Mouse (Mus musculus) lung, postnatal 36 days (tissue): ENCODE measurements around the gene Sox5.
A peak's percentile ranks its signal among the peaks of the same experiment; 100 is the strongest.
"Not testable (repeated sequence)": the region's sequence is repeated elsewhere in the genome, so short reads cannot be mapped to it uniquely, and the experiment has no call there.

Source experiments
- DNase-seq: peaks from one replicate; pipeline ENCODE4 v3.0.0; 2022; ENCODE audit warnings: mixed read lengths

The Sox5 gene

DNA sequence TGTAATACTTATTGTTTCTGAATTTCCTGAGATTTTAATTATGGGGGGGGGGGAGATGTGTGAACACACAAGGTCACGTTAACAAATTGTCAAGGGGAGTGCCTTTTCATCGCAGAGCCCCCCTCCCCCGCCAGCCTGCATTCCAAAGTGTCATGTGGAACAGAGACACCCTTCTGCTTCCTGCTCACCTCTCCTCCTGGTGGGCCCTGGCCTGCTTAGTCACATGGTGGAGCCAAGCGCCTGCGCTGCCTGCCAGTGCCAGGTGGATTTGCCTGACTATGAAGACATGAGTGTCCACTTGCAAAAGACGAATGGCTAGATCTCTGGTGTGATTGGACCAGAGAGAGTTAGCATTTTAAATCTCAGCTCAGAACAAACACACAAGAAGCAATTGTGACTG, 462.1 kb downstream of the Sox5 start:
- DNase-seq: no peak

DNA sequence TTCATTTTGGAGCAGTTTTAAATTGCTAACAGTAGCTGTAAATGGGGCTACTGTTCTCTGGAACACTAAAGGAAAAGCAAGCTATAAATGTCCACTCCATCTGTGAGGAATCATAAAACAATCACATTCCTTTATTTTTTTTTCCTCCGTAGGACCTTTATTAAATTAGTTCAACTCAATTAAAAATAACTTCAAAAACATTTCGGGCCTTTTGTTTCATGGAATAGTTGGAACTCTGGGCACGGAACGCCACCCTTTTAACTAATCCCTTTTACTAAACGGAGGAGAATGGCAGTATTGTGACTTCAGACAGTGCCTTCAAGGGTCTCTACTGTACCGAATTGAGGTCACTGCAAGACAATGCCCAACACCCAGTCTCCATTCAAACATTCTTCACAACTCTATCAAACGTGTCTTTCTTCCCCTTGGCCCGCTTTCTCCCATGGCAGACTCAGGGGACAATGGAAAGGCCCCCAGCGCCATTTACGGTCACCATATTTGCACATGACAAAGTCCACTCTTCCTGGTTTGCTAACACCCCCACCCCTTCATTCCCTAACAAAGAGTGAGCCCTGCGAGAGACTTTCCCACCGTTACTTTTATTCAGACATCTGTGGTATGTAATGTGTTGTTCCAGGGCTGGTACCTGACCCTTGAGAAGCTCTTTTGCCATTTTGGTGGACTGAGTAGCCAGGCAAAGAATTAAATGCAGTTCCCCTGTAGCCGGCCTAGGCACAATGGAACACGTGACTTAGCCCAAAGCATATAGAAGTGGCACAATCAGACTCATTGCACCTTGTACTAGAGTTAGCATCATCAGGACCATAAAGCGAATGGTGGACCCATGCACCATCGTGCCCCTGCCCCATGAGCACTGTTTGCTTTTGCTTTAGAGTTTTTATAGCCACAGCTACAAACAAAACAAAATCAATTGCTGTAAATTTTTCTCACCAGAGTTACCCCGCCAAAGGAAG, 468.7 kb downstream of the Sox5 start:
- no peak for DNase-seq

DNA sequence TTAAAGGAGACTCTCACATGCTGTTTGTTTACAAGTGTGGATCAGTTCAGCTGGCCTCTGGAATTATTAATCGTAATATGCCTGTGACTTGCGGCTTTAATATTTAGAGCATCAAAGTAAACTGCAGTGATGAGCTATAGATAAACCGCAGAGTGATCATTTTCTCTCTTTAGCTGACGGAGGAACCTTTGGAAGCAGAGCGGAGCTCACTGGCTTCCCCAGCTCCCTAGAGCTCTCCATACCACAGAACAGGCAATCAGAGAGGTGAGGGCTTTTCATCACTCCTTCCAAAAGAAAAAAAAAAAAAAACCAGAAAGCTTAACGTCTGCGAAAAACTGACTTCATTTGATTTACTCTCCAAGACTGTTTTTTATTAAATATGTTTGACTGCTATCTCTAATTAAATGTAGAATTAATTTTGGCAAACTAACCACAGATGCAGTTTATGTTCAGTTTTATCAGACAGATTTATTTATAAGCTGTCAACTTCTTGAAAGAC, 469.4 kb downstream of the Sox5 start:
- no peak for DNase-seq

DNA sequence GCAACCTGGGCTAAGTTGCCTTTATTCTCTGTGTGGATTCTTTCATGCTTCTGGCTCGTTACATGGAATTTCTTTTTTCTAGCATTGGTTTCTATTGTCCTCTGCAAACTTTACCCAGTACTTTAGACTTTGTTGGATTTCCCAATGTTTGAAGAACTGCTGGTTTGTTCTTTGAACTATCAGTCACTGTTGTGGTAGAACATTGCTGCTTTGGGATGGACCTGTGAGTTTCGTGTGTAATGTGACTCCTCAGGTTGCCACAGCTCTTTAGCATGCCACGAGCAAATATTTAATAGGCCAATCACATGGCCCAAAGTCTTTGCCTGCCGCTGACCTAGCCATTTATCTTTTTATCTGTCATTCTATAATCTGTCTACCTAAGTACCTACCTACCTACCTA, 470.0 kb downstream of the Sox5 start:
- DNase-seq: no peak

DNA sequence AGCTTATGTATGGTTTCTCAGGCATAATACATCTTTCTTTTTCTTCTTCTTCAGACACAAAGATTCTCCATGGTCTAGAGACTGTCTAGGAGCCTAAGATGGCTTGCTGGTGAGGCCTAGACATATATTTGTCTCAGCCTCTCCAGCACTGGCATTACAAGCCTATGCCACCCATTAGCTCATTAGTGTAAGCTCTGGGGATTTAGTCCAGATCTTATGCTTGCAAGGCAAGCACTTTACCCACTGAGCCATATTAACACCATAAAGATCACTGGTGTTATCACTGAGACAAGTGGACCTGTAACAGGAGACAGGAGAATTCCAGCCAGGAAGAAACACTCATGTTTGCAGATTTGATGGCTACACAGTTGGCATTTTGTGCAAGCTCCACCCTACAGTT, 472.6 kb downstream of the Sox5 start:
- no peak for DNase-seq

DNA sequence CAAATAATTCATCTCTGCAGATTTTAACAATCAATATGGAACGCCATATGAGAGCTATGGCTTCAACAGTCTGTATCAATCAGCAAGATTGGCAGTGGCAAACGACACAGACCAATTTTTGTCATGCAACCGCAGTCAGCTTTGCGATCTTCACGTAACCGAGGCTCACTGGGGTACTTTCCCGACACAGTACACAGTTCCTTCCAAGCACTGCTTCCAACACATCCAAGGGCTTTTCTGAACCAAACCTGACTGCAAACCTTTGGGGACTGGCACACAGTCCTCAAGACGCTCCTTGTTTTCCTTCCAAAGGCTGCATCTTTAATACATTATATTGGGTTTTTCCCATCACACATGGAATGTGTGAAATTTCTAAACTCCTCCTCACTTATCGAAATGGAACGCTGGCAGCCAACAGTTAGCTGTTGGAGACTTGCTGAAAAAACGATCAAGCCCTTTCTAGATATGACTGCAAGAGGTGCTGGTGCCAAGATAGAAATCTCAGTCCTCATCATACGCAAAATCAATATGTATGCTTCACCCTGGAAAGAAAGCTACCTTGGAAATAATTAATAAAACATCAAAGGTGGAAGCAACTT, 474.1 kb downstream of the Sox5 start:
- DNase-seq: no peak

DNA sequence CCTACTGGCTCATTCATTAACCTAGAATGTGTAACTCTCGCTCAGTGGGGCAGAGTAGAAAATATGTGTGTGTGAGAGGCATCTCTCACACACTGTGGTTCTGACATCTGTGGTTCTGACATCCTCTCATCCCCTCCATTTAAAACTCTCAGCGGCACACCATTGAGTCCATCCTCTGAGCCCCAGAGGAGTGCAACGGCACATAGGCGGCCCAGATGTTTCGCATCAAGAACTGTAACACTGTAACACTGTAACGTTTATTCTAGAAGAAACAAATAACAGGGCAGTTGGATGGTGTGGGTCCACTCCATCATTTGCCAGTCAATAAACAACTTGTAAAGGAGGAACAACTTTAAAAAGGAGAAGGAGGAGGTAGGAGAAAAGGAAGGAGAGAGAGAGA, 479.0 kb downstream of the Sox5 start:
- no peak for DNase-seq

DNA sequence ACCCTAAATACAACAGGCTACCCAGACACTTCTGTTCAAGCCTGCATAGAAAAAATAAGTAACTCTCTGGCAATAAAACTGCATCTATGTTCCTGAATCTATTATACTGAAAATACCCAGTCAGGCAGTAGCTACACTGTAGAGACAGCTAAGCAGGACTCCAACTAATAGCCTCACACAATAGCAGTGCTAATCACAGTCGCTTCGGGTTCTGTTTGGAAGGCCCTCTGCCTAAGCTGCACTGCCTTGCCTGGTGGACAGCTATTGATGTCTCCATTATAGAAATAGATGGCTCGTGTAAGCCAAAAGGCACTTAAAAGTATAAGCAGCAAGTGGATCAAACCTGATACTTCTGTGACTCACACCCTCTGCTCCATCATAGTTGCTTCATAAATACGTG, 480.7 kb downstream of the Sox5 start:
- no peak for DNase-seq

DNA sequence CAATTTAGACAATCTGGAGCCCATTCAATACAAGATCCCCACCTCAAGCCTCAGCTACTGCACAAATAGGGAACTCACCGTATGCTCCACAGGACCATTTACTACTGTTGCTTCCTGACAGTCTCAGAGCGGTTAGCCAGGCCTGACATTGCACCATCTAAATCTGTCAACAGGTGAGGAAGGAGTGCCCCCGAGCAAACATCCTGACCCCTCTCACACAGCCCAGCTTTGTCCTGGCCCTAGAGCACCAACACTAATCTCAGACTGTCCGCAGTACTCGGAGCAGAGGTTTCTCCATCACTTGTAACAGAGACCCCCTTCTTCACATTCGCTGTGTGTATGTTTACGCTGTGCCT, 482.3 kb downstream of the Sox5 start:
- DNase-seq: no peak

DNA sequence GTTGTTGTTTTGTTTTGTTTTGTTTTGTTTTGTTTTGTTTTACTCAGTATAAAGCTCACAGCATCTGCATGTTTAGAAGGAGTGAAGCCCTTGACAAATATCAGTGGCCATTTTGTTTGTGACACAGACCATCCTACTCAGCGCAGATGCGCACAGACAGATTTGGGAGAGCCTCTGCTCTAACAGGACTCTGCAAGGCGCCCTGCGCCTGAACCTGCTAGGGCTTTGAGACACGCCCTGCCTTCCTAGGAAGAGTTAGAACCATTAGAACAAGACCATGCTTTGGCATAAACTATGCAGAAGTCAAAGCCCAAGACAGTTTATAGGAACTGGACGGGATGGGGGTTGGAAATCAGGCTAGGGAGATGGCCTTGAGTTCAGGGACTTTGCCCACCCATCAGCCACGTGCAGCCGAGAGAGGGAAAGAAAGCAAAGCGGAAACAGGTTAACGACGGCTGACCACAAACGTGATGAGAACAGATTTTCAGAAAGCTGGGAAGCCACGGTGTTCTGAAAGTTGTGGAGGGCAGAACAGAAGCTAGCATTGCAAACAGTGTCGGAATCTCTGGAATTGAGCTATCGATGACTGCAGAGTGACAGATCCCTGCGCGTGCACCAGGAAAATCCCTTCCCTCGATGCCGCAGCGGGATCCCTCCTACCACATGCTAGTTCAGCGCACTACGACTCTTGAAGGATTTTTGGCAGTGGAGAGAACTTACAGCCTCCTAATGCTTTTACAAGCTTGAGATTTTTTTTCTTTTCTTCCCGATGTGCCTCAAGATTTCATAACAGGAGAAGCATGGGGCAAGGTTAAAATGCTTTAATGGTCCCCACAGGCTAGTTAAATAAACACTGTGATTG, 482.9 kb downstream of the Sox5 start:
- DNase-seq: no peak

DNA sequence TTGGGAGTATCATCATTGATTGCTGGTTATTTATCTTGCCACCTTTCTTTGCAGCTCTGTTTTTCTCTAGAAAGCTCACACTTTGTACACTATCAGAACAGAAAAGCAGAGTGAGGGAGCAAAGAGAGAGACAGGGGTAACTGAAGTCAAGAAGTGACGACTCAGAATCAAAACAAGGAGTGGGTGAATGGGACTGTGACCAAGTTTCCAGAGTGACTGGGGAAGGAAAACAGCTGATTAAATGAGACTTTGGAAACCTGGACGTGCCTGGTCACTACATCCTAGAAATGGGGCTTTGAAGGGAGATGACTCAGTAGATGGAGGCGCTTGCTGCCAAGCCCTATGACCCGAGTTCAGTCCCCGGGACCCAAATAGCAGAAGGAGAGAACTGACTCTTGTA, 483.9 kb downstream of the Sox5 start:
- DNase-seq: peak; percentile 30

DNA sequence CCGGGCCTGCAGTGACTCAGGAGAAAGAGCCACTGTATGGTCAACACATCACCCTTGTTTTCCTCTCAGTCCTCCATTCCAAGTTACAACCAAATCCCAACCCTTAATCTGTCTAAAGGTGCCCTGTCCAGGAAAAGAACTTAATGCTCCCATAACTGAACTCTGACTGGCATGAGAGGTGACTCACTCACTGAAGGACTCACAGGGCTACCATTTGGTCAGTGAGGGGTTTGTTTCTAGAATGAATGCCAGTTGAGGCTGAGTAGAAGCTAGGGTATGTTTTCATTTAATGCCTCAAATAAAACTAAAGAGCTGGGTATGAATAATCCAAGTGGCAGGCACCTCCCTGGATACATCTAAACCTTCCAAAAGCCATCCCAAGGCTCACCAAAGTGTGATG, 484.6 kb downstream of the Sox5 start:
- DNase-seq: no peak

DNA sequence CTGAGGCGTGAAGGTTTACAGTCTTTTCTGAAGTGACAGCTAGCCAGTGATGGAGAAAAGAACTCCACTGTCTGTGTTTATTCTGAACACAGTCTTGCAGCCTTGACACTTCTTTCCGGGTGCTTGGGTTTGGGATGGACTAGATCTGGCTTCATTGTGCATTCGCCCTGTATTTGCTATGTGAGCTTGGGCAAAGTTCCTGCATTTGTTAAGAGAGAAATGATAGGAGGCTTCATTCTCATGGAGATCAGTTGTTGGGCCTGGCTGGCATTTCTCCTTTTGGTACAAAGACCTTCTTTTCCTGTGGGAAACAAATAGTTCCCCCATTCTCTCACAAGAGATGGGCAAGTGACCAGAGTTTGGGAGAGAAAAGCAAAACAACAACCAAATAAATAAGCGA, 490.3 kb downstream of the Sox5 start:
- no peak for DNase-seq

DNA sequence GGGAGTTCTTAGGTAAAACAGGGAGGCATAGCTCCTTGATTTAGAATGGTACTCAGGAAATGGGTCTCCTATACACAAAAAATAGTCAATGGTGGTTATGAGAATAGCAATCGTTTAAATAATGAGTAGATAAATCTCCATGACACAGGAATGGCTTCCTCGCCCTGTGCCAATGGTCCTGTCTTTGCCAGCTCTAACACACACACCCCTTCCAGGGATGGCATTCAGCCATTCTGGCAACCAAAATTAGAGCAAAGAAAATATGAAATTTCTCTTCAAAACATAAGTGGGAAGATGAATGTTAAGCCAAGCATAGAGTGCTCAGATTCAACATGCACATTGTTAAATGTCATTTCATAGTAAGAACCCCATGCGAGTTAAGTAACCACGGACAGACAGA, 495.7 kb downstream of the Sox5 start:
- DNase-seq: peak; percentile 21

DNA sequence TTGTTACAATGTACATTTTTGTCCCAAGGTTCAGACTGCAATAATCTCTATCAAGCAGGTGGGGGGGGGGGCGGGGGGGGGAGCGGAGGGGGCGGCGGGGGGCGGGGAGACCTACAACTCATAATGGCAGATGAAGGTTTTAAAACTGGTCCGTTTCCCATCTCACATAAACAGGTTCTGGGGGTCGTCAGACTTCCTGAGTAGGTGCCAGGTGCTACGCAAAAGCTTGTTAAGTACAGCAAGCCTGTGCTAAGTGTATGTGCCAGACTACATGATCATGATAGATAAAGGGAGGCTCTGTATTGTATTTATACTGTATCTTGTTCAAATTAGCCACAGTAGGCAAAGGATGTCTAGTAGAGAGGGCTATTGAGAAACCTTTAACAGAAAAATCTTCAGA, 498.6 kb downstream of the Sox5 start:
- DNase-seq: no peak

DNA sequence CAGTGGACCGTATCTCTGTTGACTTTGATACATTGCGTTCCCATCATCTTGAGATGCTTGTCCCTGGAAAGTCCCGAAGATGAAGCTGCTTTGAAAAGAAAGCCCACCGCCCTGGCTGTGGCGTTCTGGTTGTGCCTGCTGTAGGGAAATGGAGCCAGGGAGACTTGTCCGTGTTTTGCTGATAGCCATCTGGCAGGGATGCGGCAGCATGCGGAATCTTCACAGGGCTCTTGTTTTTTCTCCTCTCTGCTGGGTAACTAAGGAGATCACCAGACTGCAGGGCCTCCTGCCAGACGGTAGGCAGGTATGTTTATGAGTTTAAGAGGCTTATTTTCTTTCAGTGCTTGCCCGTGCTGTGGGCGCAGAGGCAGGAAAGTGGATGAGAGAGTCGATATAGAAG, 499.0 kb downstream of the Sox5 start:
- no peak for DNase-seq

DNA sequence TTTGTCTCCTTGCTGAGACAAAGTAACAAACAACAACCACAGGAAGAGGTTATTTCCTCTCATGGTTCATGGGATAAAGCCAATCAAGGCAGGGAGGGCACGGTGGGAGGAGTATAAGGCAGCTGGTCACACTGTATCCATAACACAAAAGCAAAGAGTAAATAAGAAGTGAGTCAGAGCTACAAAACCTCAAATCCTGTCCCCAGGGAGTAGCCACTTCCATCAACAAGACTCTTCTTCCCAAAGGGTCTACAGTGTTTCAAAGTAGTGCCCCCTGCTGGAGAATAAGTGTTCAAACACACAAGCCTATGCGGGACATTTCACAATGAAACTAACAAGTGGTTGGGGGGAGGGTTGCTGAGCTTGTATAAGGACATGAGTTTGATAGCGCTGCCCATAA, 500.1 kb downstream of the Sox5 start:
- no peak for DNase-seq

DNA sequence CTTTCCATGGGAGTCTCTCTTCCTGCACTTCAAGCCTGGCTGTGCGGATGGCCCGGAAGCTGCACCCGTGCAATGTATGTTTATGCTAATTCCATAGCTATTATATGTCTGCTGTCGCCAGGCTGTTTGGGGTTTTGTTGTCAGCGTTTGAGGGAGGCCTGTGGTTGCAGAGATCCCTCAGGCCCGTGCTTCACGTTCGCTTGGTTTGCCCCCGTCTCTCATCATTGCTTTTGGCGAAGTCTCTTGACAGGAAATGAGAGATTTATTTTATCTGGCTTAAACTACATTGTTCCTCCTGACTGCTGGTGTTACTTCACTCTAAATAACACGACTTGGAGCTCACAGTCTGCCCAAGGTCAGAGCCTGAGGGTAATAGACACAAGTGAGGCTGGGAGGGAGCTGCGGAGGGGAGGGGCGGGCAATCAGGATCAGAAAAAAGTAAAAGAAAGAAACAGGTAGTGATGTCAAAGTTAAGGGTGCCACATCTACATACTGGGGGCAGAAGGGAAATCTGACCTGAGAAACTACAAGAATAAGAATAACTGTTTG, 503.2 kb downstream of the Sox5 start:
- no peak for DNase-seq

DNA sequence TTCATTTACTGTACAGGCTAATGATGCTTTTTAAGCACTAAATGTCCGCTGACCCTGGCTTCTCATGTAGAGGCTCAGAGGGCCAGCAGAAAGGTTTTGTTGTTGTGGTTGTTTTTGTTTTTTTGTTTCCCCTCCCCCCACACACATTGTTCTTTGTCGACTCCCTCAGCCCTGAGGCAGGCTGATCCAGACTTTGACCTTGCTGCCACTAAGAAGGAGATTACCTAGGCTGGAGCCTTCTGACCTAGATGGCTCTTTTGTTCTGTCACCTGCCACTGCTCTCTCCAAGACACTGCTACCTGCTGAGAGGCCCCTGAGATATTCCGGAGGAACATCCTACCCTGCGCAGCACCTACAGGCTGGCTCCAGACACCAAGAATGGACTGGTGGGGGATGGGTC, 508.4 kb downstream of the Sox5 start:
- DNase-seq: not testable (repeated sequence)

DNA sequence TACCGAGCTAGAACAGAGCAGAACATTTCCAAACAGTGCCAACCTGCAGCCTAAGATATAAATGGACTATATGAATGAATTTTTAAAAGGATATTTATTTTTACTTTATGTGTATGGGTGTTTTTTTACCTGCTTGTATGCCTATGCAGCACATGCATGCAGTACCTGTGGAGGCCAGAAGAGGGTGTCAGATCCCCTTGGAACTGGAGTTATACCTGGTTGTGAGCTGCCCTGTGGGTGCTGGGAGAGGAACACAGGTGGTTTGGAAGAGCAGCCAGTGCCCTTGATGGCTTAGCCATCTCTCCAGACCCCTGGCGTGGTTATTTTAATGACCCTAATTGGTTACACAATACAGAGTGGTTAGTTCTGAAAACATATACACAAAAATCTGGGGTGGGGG, 510.5 kb downstream of the Sox5 start:
- DNase-seq: no peak

DNA sequence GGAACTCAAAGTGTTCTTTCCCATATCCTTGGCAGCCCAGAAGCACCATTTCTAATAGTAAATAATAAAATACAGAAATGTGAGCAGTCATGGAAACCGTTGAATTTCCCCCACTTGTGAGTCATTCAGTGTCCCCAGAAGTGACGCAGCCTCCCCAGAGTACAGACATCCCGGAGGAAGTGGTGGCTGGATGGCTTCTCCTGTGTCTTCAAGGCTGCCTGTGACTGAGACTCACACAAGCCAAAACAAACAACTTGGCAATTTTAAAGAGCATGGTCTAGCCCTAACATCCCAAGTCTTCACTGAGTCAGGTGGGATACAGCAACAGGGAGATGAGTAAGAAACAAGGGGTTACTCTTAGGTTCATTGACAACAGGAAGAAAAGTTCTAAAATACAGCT, 511.5 kb downstream of the Sox5 start:
- no peak for DNase-seq

DNA sequence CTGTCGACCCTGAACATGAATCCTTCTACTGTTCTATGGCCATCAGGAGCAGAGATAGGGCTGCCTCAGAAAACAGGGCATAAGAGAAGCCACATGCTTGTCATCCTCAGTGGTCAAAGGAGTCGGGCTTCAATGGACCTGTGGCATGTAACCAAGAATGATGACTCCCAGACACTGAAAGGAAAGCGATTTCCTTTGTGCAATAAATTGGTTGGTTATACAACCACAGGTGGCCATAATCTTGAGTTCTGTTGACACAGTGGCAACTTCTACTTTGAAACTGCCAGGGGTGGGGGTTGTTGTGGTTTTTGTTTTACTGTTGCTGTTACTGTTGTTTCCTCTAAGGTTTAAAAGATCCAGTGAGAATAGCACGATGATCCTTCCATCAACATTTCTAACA, 512.1 kb downstream of the Sox5 start:
- DNase-seq: no peak

DNA sequence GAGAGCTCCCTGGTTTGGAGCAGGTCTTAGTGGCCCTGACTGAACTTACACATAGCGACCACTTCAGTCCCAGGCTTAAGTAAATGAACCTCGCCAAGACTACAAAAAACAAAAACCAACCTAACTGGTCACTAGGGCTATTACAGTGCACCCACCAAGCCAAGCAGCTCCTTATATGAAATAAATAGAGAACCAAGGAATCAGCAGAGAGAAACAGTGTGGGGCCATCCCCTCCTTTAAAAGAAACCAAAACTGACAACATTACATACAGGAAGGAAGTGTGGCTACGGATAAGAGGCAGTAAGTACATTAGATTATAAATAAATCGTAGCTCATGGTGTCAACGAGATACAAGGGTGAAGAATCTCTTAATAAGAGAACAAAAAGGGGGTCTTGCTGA, 516.0 kb downstream of the Sox5 start:
- no peak for DNase-seq
